Mouse (Mus musculus) lung, embryonic 16.5 days (tissue): ENCODE results near the gene Lenep. TPM values are rescaled to one million over a fixed set of nuclear protein-coding genes. Genes with fewer than 3 reads are reported as not detected.
A peak's percentile ranks its signal among the peaks of the same experiment; 100 is the strongest.

Experiments
- ATAC-seq: fragments of 200-750 bp; cut with Nextera tagmentation; 2 replicates; pipeline ENCODE4 v1.8.0; 2017; ENCODE audit warnings: low read depth, mild to moderate bottlenecking, moderate library complexity
- H3K27ac ChIP-seq: fragments of 300-500 bp; sonication (generic); 2 replicates; pipeline ENCODE4 v1.5.1; 2014; ENCODE audit warnings: mild to moderate bottlenecking, control low read depth, low read length
- H3K27me3 ChIP-seq: fragments of 300-500 bp; sonication (generic); 2 replicates; pipeline ENCODE4 v1.6.1; 2014; ENCODE audit warnings: low read depth, low read length, mixed read lengths; ENCODE audit not compliant: control insufficient read depth, insufficient read depth
- H3K36me3 ChIP-seq: fragments of 300-500 bp; sonication (generic); 2 replicates; pipeline ENCODE4 v1.6.1; 2014; ENCODE audit warnings: low read length; ENCODE audit not compliant: control insufficient read depth, insufficient read depth
- H3K4me1 ChIP-seq: fragments of 300-500 bp; sonication (generic); replicated peaks from 2 replicates; pipeline ENCODE4 v1.6.1; 2014; ENCODE audit warnings: low read length, mixed read lengths; ENCODE audit not compliant: control insufficient read depth, insufficient read depth
- H3K4me2 ChIP-seq: fragments of 300-500 bp; sonication (generic); 2 replicates; pipeline ENCODE4 v1.6.1; 2014; ENCODE audit warnings: low read depth, low read length, control low read depth
- H3K4me3 ChIP-seq: fragments of 300-500 bp; sonication (generic); 2 replicates; pipeline ENCODE4 v1.5.1; 2014; ENCODE audit warnings: mild to moderate bottlenecking, low read length, control low read depth
- H3K9ac ChIP-seq: fragments of 300-500 bp; sonication (generic); 2 replicates; pipeline ENCODE4 v1.6.1; 2014; ENCODE audit warnings: low read length, control low read depth
- H3K9me3 ChIP-seq: fragments of 300-500 bp; sonication (generic); 2 replicates; pipeline ENCODE4 v1.6.1; 2016; ENCODE audit warnings: low read length; ENCODE audit not compliant: control insufficient read depth
- WGBS: fragments of 180-500 bp; shearing (Covaris S2); extraction: QIAGEN DNeasy Blood & Tissue Kit; methylation state at CpG from one replicate; pipeline ENCODE4 v1.1.7; 2014; 5-methylcytosine and 5-hydroxymethylcytosine counted together
- polyA plus RNA-seq: library from polyadenylated mRNA; unstranded; fragments of >200 nt; fragmentation: Nextera tagmentation; extraction: Ambion mirVana; gene quantifications from 2 replicates; pipeline ENCODE4 v1.2.1, GENCODE M21; 2015

Lenep gene
- polyA plus RNA-seq, 1 experiment from 2014 or later = not detected

- no peaks in the 10 kb centered on the region for H3K9me3 ChIP-seq
- no peaks in the 10 kb centered on the region for H3K36me3 ChIP-seq
- WGBS = 59% methylated on average over 20 of the region's 20 CpGs
- no peak overlapping the region for H3K4me2 ChIP-seq
- no peak overlapping the region for H3K4me3 ChIP-seq
- no peaks in the 10 kb centered on the region for H3K4me1 ChIP-seq
- no peaks in the 10 kb centered on the region for H3K27me3 ChIP-seq
- no peak for ATAC-seq
- no peak overlapping the region for H3K27ac ChIP-seq
- no peak overlapping the region for H3K9ac ChIP-seq
Measured at GRCm38 (mm10) chr3:89365486-89366414, 36.8 kb downstream of the Lenep start.

GRCm38 (mm10) chr3:89365153-89365485 lies 37.5 kb downstream of the Lenep start, which contains the start of gene Dcst1:
Gene Dcst1, minus strand, starts transcription at chr3:89365253.
- no peaks in the 10 kb centered on the region for H3K36me3 ChIP-seq
- no peak within 1 kb of the TSS for H3K4me2 ChIP-seq
- no peaks in the 10 kb centered on the region for H3K4me1 ChIP-seq
- H3K4me3 ChIP-seq = no peak within 1 kb of the TSS
- WGBS = 88% methylated on average over 11 of the region's 11 CpGs
- ATAC-seq = no peak
- H3K9ac ChIP-seq = no peak within 1 kb of the TSS
- H3K9me3 ChIP-seq = no peaks in the 10 kb centered on the region
- no peak within 1 kb of the TSS for H3K27ac ChIP-seq
- no peaks in the 10 kb centered on the region for H3K27me3 ChIP-seq

DNA sequence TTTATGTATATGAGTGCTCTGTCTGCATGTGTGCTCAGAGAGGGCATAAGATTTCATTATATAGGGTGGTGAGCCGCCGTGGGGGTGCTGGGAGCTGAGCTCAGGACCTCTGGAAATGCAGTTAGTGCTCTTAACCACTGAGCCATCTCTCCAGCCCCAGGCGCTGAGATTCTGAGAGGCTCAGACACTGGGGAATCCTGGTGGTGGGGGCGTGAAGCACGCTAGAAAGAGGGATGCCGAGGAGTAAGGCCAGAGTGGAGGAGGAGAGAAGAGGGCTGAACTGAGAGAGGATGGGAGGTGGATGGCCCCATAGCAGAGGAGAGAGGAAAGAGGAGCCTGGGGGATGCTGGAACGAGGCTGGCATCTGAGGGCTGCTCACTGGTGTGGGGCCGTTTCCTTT lies 38.0 kb downstream of the Lenep start:
- no peak overlapping the region for H3K9ac ChIP-seq
- no peaks in the 10 kb centered on the region for H3K4me1 ChIP-seq
- no peak overlapping the region for H3K4me2 ChIP-seq
- no peaks in the 10 kb centered on the region for H3K9me3 ChIP-seq
- H3K27me3 ChIP-seq = no peaks in the 10 kb centered on the region
- H3K36me3 ChIP-seq = no peaks in the 10 kb centered on the region
- no peak overlapping the region for H3K4me3 ChIP-seq
- WGBS = 71% methylated on average over 8 of the region's 8 CpGs
- no peak overlapping the region for H3K27ac ChIP-seq
- no peak for ATAC-seq

GRCm38 (mm10) chr3:89361675-89362074 lies 40.9 kb downstream of the Lenep start, which contains the start of gene Dcst2:
Gene Dcst2, plus strand, starts transcription at chr3:89361975.
- no peaks in the 10 kb centered on the region for H3K9me3 ChIP-seq
- 76% methylated on average over 7 of the region's 7 CpGs for WGBS
- no peak within 1 kb of the TSS for H3K27ac ChIP-seq
- no peak within 1 kb of the TSS for H3K4me2 ChIP-seq
- no peaks in the 10 kb centered on the region for H3K27me3 ChIP-seq
- no peak within 1 kb of the TSS for H3K9ac ChIP-seq
- no peaks in the 10 kb centered on the region for H3K4me1 ChIP-seq
- no peak for ATAC-seq
- no peaks in the 10 kb centered on the region for H3K36me3 ChIP-seq
- H3K4me3 ChIP-seq = no peak within 1 kb of the TSS

GRCm38 (mm10) chr3:89360237-89360636 lies 42.4 kb downstream of the Lenep start:
- Histone ChIP-seq H3K4me1 (no peaks in the 10 kb centered on the region), H3K9ac (no peak overlapping the region), H3K36me3 (no peaks in the 10 kb centered on the region), H3K27me3 (no peaks in the 10 kb centered on the region), H3K4me3 (no peak overlapping the region), H3K27ac (no peak overlapping the region), H3K9me3 (no peaks in the 10 kb centered on the region), H3K4me2 (no peak overlapping the region)
- no peak for ATAC-seq
- WGBS = 75% methylated on average over 3 of the region's 3 CpGs

DNA sequence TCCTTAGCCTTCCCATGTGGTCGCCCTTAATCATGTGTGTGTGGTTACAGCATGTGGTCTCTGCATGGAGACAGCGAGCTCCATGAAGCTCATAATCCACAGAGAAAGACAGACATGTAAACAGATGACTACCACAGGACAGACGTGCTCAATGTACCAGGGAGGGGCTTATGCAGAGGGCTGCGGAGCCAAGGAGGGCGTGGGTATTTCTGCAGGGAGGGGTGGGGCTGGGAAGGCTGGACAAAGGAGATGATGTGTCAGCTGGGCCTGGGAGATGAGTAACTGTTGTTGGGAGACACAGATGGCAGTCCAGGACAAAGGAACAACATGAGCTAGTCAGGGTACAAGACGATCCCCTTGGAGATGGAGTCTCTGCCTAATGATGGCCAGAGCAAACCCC lies 43.0 kb downstream of the Lenep start:
- Histone ChIP-seq H3K4me1 (peaks cover 2% of the 10 kb centered on the region; the same call in 1 of the 2 replicates), H3K27ac (no peak overlapping the region), H3K9me3 (no peaks in the 10 kb centered on the region), H3K4me3 (no peak overlapping the region), H3K36me3 (no peaks in the 10 kb centered on the region), H3K27me3 (no peaks in the 10 kb centered on the region), H3K9ac (no peak overlapping the region), H3K4me2 (no peak overlapping the region)
- 60% methylated on average over 6 of the region's 6 CpGs for WGBS
- no peak for ATAC-seq

DNA sequence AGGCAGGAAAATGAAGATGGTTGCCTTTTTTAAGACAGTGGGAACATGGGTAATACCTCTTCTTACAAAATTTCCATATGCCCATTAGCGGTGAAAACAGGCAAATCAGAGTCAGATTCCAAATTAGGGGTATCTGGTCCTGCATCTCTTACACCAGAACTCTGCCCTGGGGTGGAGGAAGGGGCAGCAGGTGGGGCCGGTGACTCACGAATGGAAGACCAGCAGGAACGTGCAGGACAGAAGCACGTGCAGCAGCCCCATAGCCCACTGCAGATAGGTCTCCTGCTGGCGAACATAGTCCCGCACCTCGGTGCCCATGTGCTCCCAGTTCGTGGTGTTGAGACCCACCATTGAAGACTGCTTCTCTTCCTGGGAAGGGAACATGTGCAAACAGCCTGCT lies 46.6 kb downstream of the Lenep start:
- Histone ChIP-seq H3K27me3 (no peaks in the 10 kb centered on the region), H3K36me3 (no peaks in the 10 kb centered on the region), H3K4me3 (no peak overlapping the region), H3K4me2 (no peak overlapping the region), H3K9me3 (no peaks in the 10 kb centered on the region), H3K27ac (no peak overlapping the region), H3K9ac (no peak overlapping the region), H3K4me1 (peaks cover 2% of the 10 kb centered on the region; the same call in 1 of the 2 replicates)
- no peak for ATAC-seq
- WGBS = 57% methylated on average over 9 of the region's 9 CpGs

GRCm38 (mm10) chr3:89355512-89355902 lies 47.1 kb downstream of the Lenep start:
- Histone ChIP-seq H3K4me3 (no peak overlapping the region), H3K4me1 (peaks cover 5% of the 10 kb centered on the region), H3K9me3 (no peaks in the 10 kb centered on the region), H3K36me3 (no peaks in the 10 kb centered on the region), H3K4me2 (no peak overlapping the region), H3K27me3 (no peaks in the 10 kb centered on the region; the same call in 1 of the 2 replicates), H3K9ac (no peak overlapping the region), H3K27ac (no peak overlapping the region)
- ATAC-seq = no peak
- WGBS = 69% methylated on average over 6 of the region's 6 CpGs

DNA sequence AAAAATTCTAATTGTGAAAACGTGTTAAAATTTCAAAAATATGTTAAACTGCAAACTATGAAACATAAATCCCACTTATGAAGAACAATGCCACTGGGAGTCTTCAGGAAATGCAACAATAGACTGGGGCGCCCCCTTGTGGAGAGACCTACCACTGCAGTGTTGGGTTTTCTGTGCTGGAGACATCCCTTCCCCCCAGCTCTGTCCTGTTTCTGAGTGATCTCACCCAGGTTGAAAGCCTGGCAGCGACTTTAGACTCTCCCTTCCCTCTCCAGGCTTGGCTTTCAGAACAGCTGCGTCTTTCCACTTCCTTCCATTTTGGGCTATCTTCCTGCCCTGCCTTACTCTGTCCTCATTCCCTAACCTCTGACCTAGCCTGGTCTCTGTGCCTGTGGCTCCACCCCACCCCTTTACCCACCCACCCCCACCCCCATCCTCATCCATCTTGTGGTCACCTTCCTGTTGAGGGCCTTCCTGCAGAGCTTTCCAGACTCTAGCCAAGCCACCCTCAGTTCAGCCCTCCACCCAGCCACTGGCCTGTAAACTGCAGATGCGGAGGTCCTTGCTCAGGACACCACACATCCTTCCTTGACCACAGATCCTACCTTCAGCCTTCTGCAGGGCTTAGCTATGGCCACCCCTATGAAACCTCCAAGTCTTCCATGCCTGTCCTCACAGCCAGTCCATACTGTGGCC lies 47.6 kb downstream of the Lenep start:
- Histone ChIP-seq H3K27me3 (no peaks in the 10 kb centered on the region; the same call in 1 of the 2 replicates), H3K27ac (0 out of 2 replicates have a peak overlapping the region, but pooled peaks have one; percentile 23), H3K9me3 (no peaks in the 10 kb centered on the region), H3K9ac (no peak overlapping the region), H3K4me1 (peaks cover 10% of the 10 kb centered on the region), H3K36me3 (no peaks in the 10 kb centered on the region), H3K4me2 (no peak overlapping the region), H3K4me3 (no peak overlapping the region)
- ATAC-seq = peak; percentile 54
- whole genome bisulfite sequencing = 11% methylated on average over 5 of the region's 5 CpGs
